Mouse (Mus musculus) adrenal gland, postnatal 25 days (tissue): ENCODE data around the gene Cobl. TPM values are rescaled to one million over a fixed set of nuclear protein-coding genes. Genes with fewer than 3 reads are reported as not detected.

Experiments used
- DNase-seq: peaks from one replicate; pipeline ENCODE4 v3.0.0; 2021; ENCODE audit warnings: mixed read lengths
- total RNA-seq: library from RNA; stranded (reverse); gene quantifications from 2 replicates; pipeline ENCODE4 v1.2.3, GENCODE M21; 2021

Cobl gene
- total RNA-seq, 1 experiment from 2014 or later = 2.2 TPM

GRCm38 (mm10) chr11:12444215-12444614 lies 20.5 kb downstream of the Cobl start:
- no peak for DNase-seq

- DNase-seq = no peak
These were observed 21.1 kb downstream of the Cobl start for GRCm38 (mm10) chr11:12443614-12444013.

GRCm38 (mm10) chr11:12443185-12443584 lies 21.6 kb downstream of the Cobl start:
- DNase-seq = no peak

GRCm38 (mm10) chr11:12442283-12442682 lies 22.5 kb downstream of the Cobl start:
- no peak for DNase-seq

GRCm38 (mm10) chr11:12435905-12436304 lies 28.9 kb downstream of the Cobl start:
- no peak for DNase-seq

- no peak for DNase-seq
These were observed 29.7 kb downstream of the Cobl start for GRCm38 (mm10) chr11:12435018-12435417.

- DNase-seq = no peak
These were observed 30.2 kb downstream of the Cobl start for GRCm38 (mm10) chr11:12434597-12434996.

- DNase-seq = no peak
These were observed 32.8 kb downstream of the Cobl start for GRCm38 (mm10) chr11:12431911-12432310.

GRCm38 (mm10) chr11:12430231-12431041 lies 34.3 kb downstream of the Cobl start:
- DNase-seq = no peak

GRCm38 (mm10) chr11:12426746-12427145 lies 38.0 kb downstream of the Cobl start:
- DNase-seq = peak; percentile 24

GRCm38 (mm10) chr11:12424205-12424604 lies 40.6 kb downstream of the Cobl start:
- no peak for DNase-seq

GRCm38 (mm10) chr11:12421183-12421582 lies 43.6 kb downstream of the Cobl start:
- DNase-seq = no peak

GRCm38 (mm10) chr11:12420146-12420545 lies 44.6 kb downstream of the Cobl start:
- DNase-seq = no peak

- peak; percentile 6 for DNase-seq
These were observed 47.9 kb downstream of the Cobl start for GRCm38 (mm10) chr11:12416899-12417298.

- DNase-seq = no peak
These were observed 49.4 kb downstream of the Cobl start for GRCm38 (mm10) chr11:12415329-12415728.

GRCm38 (mm10) chr11:12411950-12412349 lies 52.8 kb downstream of the Cobl start:
- no peak for DNase-seq

- no peak for DNase-seq
These were observed 53.5 kb downstream of the Cobl start for GRCm38 (mm10) chr11:12411075-12411807.

- DNase-seq = no peak
These were observed 55.3 kb downstream of the Cobl start for GRCm38 (mm10) chr11:12409463-12409862.

- no peak for DNase-seq
These were observed 56.9 kb downstream of the Cobl start for GRCm38 (mm10) chr11:12407834-12408233.

GRCm38 (mm10) chr11:12399903-12400302 lies 64.9 kb downstream of the Cobl start:
- DNase-seq = no peak

- no peak for DNase-seq
These were observed 68.6 kb downstream of the Cobl start for GRCm38 (mm10) chr11:12396196-12396595.

GRCm38 (mm10) chr11:12394701-12395100 lies 70.1 kb downstream of the Cobl start:
- no peak for DNase-seq

GRCm38 (mm10) chr11:12394151-12394550 lies 70.6 kb downstream of the Cobl start:
- no peak for DNase-seq

- DNase-seq = peak; percentile 8
These were observed 79.9 kb downstream of the Cobl start for GRCm38 (mm10) chr11:12384826-12385225.
